Mouse (Mus musculus): ENCODE data around the gene Alkbh8. TPM values are rescaled to one million over a fixed set of nuclear protein-coding genes. Genes with fewer than 3 reads are reported as not detected.
"Not testable (repeated sequence)": the region's sequence is repeated elsewhere in the genome, so short reads cannot be mapped to it uniquely, and the experiment has no call there.

Gene Alkbh8
- polyA plus RNA-seq, 1 experiment from 2014 or later = 56.8 TPM

DNA sequence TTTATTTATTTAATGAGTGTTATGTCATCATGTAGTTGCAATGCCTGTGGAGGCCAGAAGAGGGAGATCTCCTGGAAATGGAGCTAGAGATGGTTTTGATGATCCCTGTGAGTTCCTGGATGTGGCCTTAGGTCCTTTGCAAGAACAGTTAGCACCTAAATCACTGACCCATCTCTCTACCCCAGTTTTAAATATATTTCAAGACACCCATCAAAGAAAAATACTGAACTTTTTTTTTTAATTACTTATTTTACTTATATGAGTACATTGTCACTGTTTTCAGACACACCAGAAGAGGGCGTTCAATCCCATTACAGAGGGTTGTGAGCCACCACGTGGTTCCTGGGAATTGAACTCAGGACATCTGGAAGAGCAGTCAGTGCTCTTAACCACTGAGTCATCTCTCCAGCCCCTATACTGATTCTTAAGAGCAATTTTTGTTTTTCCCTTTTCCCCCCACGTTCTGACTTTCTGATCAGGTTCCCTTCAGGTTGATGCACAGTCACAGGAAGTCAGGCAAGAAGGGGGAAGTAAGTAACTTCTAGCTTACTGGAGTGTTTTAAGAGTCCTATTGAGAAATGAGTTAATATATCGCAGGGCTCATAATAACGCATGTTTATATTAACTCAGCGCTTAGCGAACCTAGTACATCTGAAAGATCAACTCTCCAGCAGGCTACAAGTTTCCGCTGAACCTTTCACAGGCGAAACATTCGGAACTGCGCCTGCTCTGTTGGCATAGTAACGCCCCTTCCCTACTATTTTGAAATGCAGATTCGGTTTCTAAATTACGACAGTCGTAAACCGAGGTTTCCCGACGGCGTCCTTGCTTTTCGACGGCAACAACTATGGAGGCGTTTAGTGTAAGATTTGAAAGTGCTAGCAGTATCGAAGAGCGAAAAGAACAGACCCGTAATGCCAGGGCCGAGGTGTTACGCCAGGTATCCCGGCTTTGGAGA lies 68.6 kb downstream of the Alkbh8 start, which contains the start of gene Cwf19l2:
Cwf19l2 (plus strand) TSS at position 342 of the 958 bp plus-strand sequence.
- no peaks in the 10 kb centered on the region for H3K9me3 ChIP-seq
- no peaks in the 10 kb centered on the region for H3K36me3 ChIP-seq
- under 1% methylated on average over 28 of the region's 28 CpGs for WGBS
- peak within 1 kb of the TSS; percentile 77 for H3K9ac ChIP-seq
- H3K4me1 ChIP-seq (replicated peaks) = peaks cover 15% of the 10 kb centered on the region; the same call in 1 of the 2 replicates
- H3K27me3 ChIP-seq = no peaks in the 10 kb centered on the region
- peak within 1 kb of the TSS; percentile 52 for H3K4me3 ChIP-seq
- H3K4me2 ChIP-seq = peak within 1 kb of the TSS; percentile 69
- peak within 1 kb of the TSS; percentile 54 for H3K27ac ChIP-seq (replicated peaks)
- ATAC-seq (ENCODE audit: low read depth) = peak; percentile 96

DNA sequence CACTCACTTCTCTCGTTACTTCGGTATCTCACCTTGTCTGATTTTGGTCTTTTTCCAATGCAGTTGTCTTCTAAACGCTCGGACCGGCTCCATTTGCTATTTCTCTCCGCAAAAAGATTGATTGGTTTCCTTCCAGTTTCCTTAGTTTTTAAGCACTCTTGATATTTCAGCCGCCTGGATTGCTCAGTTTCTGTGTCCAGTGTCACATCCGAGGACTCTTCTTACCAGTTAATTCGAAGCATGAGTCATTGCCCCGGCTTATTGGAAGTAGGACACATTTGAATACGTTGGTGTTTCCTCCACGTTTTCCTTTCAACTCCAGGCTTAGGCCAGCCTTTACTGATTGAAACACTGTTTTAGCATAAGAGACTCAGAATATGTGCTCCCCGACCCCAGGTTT lies 69.4 kb downstream of the Alkbh8 start:
- 3% methylated on average over 13 of the region's 13 CpGs for WGBS
- Histone ChIP-seq H3K36me3 (no peaks in the 10 kb centered on the region), H3K27ac (replicated peaks) (no peak overlapping the region), H3K4me3 (peak overlapping the region; percentile 52), H3K9me3 (no peaks in the 10 kb centered on the region), H3K9ac (peak overlapping the region; percentile 77), H3K27me3 (no peaks in the 10 kb centered on the region), H3K4me1 (replicated peaks) (peaks cover 15% of the 10 kb centered on the region; the same call in 1 of the 2 replicates), H3K4me2 (peak overlapping the region; percentile 69)
- ATAC-seq (ENCODE audit: low read depth) = peak; percentile 54; the same call in 1 of the 2 replicates

DNA sequence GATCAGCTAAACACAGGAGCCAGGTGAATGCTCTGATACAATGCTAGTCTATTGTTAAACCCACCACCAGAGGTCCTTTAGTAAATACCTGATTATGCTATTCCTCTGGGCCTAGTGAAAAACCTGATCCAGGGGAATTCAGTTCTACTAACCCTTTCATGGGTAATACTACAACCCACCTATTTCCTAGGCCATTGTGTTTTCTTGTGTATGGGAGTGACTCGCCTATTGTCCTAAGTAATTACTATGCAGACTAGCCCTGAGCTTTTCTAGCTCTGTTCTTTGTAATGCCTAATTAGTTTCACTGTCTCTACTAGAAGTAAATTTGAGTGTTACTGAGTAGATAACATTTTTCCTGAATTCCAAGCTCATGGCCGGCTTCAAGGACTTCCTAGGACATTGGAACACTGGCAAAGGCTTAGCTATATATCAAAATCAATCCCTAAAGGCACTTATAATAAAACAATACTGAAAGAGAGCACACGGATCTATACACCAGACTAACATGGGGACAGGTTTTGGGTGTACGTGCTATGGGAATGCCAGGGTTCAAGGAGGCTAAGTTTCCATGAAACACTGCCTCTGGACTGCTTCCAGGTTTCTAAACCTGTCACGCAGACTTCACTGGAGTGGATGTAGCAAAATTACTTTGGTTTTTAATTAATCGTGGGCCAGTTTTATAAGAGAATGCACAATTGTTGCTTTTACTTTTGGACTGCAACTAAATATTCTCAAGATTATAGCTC lies 104.8 kb downstream of the Alkbh8 start:
- 82% methylated on average over 6 of the region's 6 CpGs for WGBS
- H3K9ac ChIP-seq = not testable (repeated sequence)

More for the DNA sequence above, 104.8 kb downstream of the Alkbh8 start:
- ATAC-seq (ENCODE audit: low read depth); H3K4me2 ChIP-seq; H3K4me1 ChIP-seq (replicated peaks); H3K27ac ChIP-seq (replicated peaks); H3K4me3 ChIP-seq; H3K36me3 ChIP-seq; H3K9me3 ChIP-seq; H3K27me3 ChIP-seq: not testable (repeated sequence)

Other genes with a start within 250 kb of the Alkbh8 start
- 10.8 and 11.4 TPM in 2 replicates for gene Cwf19l2, start 68.5 kb downstream of the Alkbh8 start, polyA plus RNA-seq (2015; fragmentation: Nextera tagmentation; extraction: Ambion mirVana)
- 2.4 and 3.0 TPM in 2 replicates for gene Gucy1a2, start 197.6 kb downstream of the Alkbh8 start, polyA plus RNA-seq (2015; fragmentation: Nextera tagmentation; extraction: Ambion mirVana)

Measured in neural tube, embryonic 13.5 days (tissue).